Mouse (Mus musculus) left cerebral cortex, adult 2 months (tissue): ENCODE results near the gene Mpped1. TPM values are rescaled to one million over a fixed set of nuclear protein-coding genes. Genes with fewer than 3 reads are reported as not detected.

Experiments used
- DNase-seq, 2 experiments: peaks; one replicate each; pipeline ENCODE4 v3.0.0; 2021 to 2022; ENCODE audit warnings: low spot score in 2 of 2, mixed read lengths in 1 of 2; ENCODE audit errors: extremely low spot score in 1 of 2
- H3K27ac ChIP-seq: fragments of 200-600 bp; 2 replicates; pipeline ENCODE4 v1.8.1; 2022
- H3K4me3 ChIP-seq: fragments of 200-600 bp; 2 replicates; pipeline ENCODE4 v1.8.1; 2022
- CTCF ChIP-seq: fragments of 200-600 bp; IDR thresholded peaks from 2 replicates; pipeline ENCODE4 v1.8.1; 2022; ENCODE audit warnings: antibody characterized with exemption, mild to moderate bottlenecking, moderate library complexity
- intact Hi-C: fragments of 180-260 bp; cut with DNase I; formaldehyde crosslinking; loops from one replicate; pipeline ENCODE4 v1.15.1; 2025
- total RNA-seq, 2 experiments: library from RNA; stranded (reverse); gene quantifications; 2 replicates each; pipeline ENCODE4 v1.2.3; 2021

Gene Mpped1
- total RNA-seq, 2 experiments from 2014 or later: 201 to 208 TPM

GRCm38 (mm10) chr15:83771346-83772053 lies 7.8 kb upstream of the Mpped1 start:
- Histone ChIP-seq H3K4me3 (no peak overlapping the region), H3K27ac (no peak overlapping the region)
- TF ChIP-seq CTCF: no peak
- intact Hi-C loops: no loop called here
- DNase-seq: no peak

- no peak for TF ChIP-seq CTCF
- no peak for DNase-seq
- H3K27ac ChIP-seq: no peak overlapping the region
- intact Hi-C loops: no loop called here
- H3K4me3 ChIP-seq: no peak overlapping the region
These were observed 6.8 kb upstream of the Mpped1 start for GRCm38 (mm10) chr15:83772460-83772859.

- no peak for TF ChIP-seq CTCF
- Histone ChIP-seq H3K4me3 (no peak overlapping the region), H3K27ac (no peak overlapping the region)
- intact Hi-C loops: no loop called here
- no peak for DNase-seq
These were observed 6.3 kb upstream of the Mpped1 start for GRCm38 (mm10) chr15:83772953-83773352.

GRCm38 (mm10) chr15:83774922-83775321 lies 4.3 kb upstream of the Mpped1 start:
- H3K4me3 ChIP-seq: no peak overlapping the region

GRCm38 (mm10) chr15:83776265-83777000 lies 2.8 kb upstream of the Mpped1 start:
- TF ChIP-seq CTCF: no peak
- no peak for DNase-seq
- Histone ChIP-seq H3K27ac (no peak overlapping the region), H3K4me3 (no peak overlapping the region)
- intact Hi-C loops: loop anchor here (5.0 kb wide), 1 partner anchor 276 kb away; no protein-coding TSS in a partner anchor

More at GRCm38 (mm10) chr15:83774922-83775321, 4.3 kb upstream of the Mpped1 start:
- no peak for TF ChIP-seq CTCF
- H3K27ac ChIP-seq: no peak overlapping the region
- intact Hi-C loops: loop anchor here (5.0 kb wide), 1 partner anchor 277 kb away; no protein-coding TSS in a partner anchor
- no peak for DNase-seq

GRCm38 (mm10) chr15:83777476-83777875 lies 1.8 kb upstream of the Mpped1 start:
- Histone ChIP-seq H3K4me3 (no peak overlapping the region), H3K27ac (no peak overlapping the region)
- intact Hi-C loops: loop anchor here (5.0 kb wide), 1 partner anchor 275 kb away; no protein-coding TSS in a partner anchor
- no peak for TF ChIP-seq CTCF
- DNase-seq: no peak

GRCm38 (mm10) chr15:83779855-83780740 lies 831 bp downstream of the Mpped1 start:
- peak overlapping the region; percentile 89 for H3K27ac ChIP-seq
- peak in 1 of 2 experiments; percentile 38 for DNase-seq
- intact Hi-C loops: loop anchor here (5.0 kb wide), 2 partner anchors 272 to 287 kb away; partner anchors contain the start of gene Efcab6

GRCm38 (mm10) chr15:83781304-83781703 lies 2.0 kb downstream of the Mpped1 start:
- peak in 1 of 2 experiments; percentile 44 for DNase-seq
- TF ChIP-seq CTCF: no peak
- intact Hi-C loops: loop anchor here (5.0 kb wide), 1 partner anchor 286 kb away; the partner anchor contains the start of gene Efcab6

More at GRCm38 (mm10) chr15:83779855-83780740, 831 bp downstream of the Mpped1 start:
- no peak for TF ChIP-seq CTCF
- H3K4me3 ChIP-seq: peak overlapping the region; percentile 54

GRCm38 (mm10) chr15:83782284-83782683 lies 3.0 kb downstream of the Mpped1 start:
- no peak for DNase-seq
- peak overlapping the region; percentile 54 for H3K4me3 ChIP-seq
- intact Hi-C loops: loop anchor here (2.0 to 5.0 kb wide), 2 partner anchors 61 to 285 kb away; partner anchors contain the start of gene Efcab6
- TF ChIP-seq CTCF: no peak
- peak overlapping the region; percentile 89 for H3K27ac ChIP-seq

More at GRCm38 (mm10) chr15:83781304-83781703, 2.0 kb downstream of the Mpped1 start:
- Histone ChIP-seq H3K27ac (peak overlapping the region; percentile 89), H3K4me3 (peak overlapping the region; percentile 54)

- peak; percentile 56 to 66 for DNase-seq
- H3K27ac ChIP-seq: peak overlapping the region; percentile 89
- peak overlapping the region; percentile 26; the same call in 1 of the 2 replicates for H3K4me3 ChIP-seq
- intact Hi-C loops: loop anchor here (5.0 kb wide), 1 partner anchor 283 kb away; the partner anchor contains the start of gene Efcab6
- TF ChIP-seq CTCF: no peak
These were observed 5.5 kb downstream of the Mpped1 start for GRCm38 (mm10) chr15:83784772-83785171.

- DNase-seq: no peak
- TF ChIP-seq CTCF: no peak
- H3K4me3 ChIP-seq: no peak overlapping the region
- H3K27ac ChIP-seq: peak overlapping the region; percentile 85
- intact Hi-C loops: no loop called here
These were observed 9.8 kb downstream of the Mpped1 start for GRCm38 (mm10) chr15:83789046-83789445.
